Mouse (Mus musculus): ENCODE measurements around the gene Esam. TPM values are rescaled to one million over a fixed set of nuclear protein-coding genes. Genes with fewer than 3 reads are reported as not detected.

Esam gene
- polyA plus RNA-seq, 1 experiment from 2014 or later: 28.6 TPM

DNA sequence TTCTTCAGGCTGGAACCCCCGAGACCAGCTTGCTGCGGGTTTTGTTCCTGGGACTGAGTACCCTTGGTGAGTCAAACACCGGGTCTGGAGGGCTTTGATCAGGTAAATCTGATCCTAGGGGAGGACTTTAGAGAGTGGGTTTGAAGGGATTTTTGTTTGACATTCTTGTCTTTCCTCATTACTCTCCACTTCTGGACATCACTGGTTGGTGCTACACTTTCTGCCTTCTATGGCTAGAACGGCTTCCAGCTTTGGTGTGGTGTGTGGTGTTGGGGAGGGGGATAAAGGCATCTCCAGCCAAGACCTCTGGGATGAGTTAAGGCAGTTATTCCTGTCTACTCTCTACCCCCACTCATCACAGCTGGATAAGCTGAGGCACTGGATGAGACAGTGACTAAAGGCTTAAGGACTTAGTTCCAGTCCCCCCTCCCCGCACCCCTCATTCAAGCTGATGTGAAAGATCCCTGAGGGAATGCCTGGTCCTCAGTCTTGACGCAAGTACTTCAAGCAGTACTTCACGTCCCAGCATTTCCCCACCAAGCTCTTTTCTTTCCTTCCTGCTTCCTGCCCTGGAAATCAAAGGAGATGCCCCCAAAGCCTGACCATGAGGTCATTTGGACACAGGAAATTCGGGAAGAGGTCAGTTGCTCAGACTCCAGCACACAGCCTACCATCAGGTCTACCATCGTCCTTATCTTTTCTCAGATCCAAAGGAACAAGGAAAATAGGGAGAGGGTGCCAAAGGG is 520 bp downstream of the Esam start:
- no peak overlapping the region for H3K9ac ChIP-seq (ENCODE audit: low read depth, low read length)
- ATAC-seq: no peak
- H3K4me3 ChIP-seq (ENCODE audit: low read depth, low read length): peak overlapping the region; percentile 45
- H3K27me3 ChIP-seq (replicated peaks; ENCODE audit: control insufficient read depth, insufficient read depth, low read length): peaks cover 22% of the 10 kb centered on the region
- H3K36me3 ChIP-seq (ENCODE audit: control insufficient read depth, insufficient read depth): 0 out of 2 replicates have a peak, but pooled peaks cover 2% of the 10 kb centered on the region
- TF ChIP-seq CTCF (IDR thresholded peaks at IDR 0.05; ENCODE audit: low read depth): no peak
- no peaks in the 10 kb centered on the region for H3K9me3 ChIP-seq (ENCODE audit: control insufficient read depth)
- H3K4me2 ChIP-seq (replicated peaks; ENCODE audit: low read depth): peak overlapping the region; percentile 54; the same call in 1 of the 2 replicates
- 52% methylated on average over 9 of the region's 9 CpGs for WGBS
- peak overlapping the region; percentile 54; the same call in 1 of the 2 replicates for H3K27ac ChIP-seq (ENCODE audit: low read depth, low read length)
- H3K4me1 ChIP-seq (replicated peaks; ENCODE audit: control insufficient read depth, insufficient read depth, low read length): peaks cover 7% of the 10 kb centered on the region; the same call in 1 of the 2 replicates

DNA sequence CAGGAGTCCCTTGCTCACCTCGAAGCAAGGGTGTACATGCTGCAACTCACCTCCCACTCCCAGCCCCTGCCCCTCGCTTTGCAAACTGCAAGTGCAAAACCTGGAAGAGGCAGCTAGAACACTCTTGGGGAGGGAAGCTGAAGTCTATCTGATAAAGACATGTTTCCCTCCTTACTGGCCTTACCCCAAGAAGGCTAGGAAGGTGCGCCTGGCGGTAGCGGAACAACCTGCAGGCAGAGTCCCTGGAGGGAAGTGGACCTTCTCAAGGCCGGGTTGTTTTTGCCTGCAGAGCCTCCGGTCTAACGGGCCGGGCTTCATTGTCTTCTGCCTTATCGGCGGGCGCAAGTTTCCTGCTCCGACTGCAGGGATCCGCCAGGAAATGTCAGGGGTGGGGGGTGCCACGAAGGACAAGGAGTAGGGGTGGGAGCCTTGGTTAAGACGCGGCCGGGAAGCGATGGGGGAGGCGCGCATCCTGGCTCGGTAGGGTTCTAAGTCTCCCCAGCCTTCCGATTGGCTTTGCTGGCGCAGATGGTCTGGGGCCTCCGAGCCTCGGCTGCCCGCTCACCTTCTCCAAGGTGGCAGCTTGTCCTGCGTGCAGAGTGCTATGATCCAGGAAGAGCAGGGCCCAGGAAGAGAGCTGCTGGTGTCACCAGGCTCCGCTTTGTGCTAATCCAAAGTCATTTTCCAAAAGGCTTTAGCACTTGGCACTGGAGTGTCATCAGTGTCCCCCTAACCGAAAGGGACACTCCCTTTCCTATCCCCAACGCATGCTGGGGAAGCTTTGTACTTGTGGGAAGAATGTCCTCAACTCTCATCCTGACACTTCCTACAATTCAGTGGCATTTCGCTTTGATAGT is 2.4 kb downstream of the Esam start:
- H3K4me3 ChIP-seq (ENCODE audit: low read depth, low read length): peak overlapping the region; percentile 45
- peak overlapping the region; percentile 23; the same call in 1 of the 2 replicates for H3K9ac ChIP-seq (ENCODE audit: low read depth, low read length)
- ATAC-seq: peak; percentile 52
- peak; percentile 57 for TF ChIP-seq CTCF (IDR thresholded peaks at IDR 0.05; ENCODE audit: low read depth)
- WGBS: 4% methylated on average over 32 of the region's 32 CpGs
- H3K27ac ChIP-seq (ENCODE audit: low read depth, low read length): peak overlapping the region; percentile 54
- H3K36me3 ChIP-seq (ENCODE audit: control insufficient read depth, insufficient read depth): peaks cover 4% of the 10 kb centered on the region; the same call in 1 of the 2 replicates
- H3K27me3 ChIP-seq (replicated peaks; ENCODE audit: control insufficient read depth, insufficient read depth, low read length): peaks cover 22% of the 10 kb centered on the region
- peaks cover 7% of the 10 kb centered on the region; the same call in 1 of the 2 replicates for H3K4me1 ChIP-seq (replicated peaks; ENCODE audit: control insufficient read depth, insufficient read depth, low read length)
- peak overlapping the region; percentile 95 for H3K4me2 ChIP-seq (replicated peaks; ENCODE audit: low read depth)
- no peaks in the 10 kb centered on the region for H3K9me3 ChIP-seq (ENCODE audit: control insufficient read depth)

DNA sequence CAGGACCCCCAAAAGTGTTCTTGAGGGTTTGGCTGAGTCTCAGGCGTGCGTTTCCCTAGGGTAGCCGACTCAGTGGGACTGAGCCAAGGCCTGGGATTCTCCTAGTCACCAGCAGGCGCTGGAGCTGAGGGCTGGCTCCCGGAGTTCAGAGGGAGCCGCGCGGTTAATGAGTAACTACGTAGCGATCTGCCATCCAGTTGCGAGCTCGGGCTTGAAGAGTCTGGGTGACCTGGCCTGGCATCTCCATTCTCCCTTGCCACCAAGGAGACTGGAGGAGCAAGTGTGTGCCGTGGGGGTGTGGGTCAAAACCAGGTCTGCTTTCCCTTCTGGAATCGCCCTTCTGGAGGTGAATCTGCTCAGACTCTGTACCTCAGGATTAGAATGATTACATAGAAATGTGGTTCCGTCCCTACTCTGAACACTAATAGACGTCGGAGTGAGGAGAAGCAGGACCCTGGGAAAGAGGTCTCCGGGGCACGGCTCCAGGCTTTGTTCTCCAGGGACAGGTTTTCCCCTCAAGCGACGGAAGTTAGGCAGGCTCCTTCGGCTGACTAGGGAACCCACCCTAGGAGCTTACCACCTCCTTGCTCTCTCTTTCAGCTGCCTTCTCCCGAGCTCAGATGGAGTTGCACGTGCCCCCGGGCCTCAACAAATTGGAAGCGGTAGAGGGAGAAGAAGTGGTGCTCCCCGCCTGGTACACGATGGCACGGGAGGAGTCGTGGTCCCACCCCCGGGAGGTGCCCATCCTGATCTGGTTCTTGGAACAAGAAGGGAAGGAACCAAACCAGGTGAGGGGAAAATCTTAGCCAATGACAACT is 3.2 kb downstream of the Esam start:
- peak overlapping the region; percentile 45 for H3K4me3 ChIP-seq (ENCODE audit: low read depth, low read length)
- H3K9me3 ChIP-seq (ENCODE audit: control insufficient read depth): no peaks in the 10 kb centered on the region
- peak overlapping the region; percentile 23; the same call in 1 of the 2 replicates for H3K9ac ChIP-seq (ENCODE audit: low read depth, low read length)
- TF ChIP-seq CTCF (IDR thresholded peaks at IDR 0.05; ENCODE audit: low read depth): peak; percentile 76
- ATAC-seq: peak; percentile 93
- peaks cover 22% of the 10 kb centered on the region for H3K27me3 ChIP-seq (replicated peaks; ENCODE audit: control insufficient read depth, insufficient read depth, low read length)
- peaks cover 7% of the 10 kb centered on the region; the same call in 1 of the 2 replicates for H3K4me1 ChIP-seq (replicated peaks; ENCODE audit: control insufficient read depth, insufficient read depth, low read length)
- peak overlapping the region; percentile 54 for H3K27ac ChIP-seq (ENCODE audit: low read depth, low read length)
- 3% methylated on average over 31 of the region's 31 CpGs for WGBS
- H3K36me3 ChIP-seq (ENCODE audit: control insufficient read depth, insufficient read depth): peaks cover 4% of the 10 kb centered on the region; the same call in 1 of the 2 replicates
- H3K4me2 ChIP-seq (replicated peaks; ENCODE audit: low read depth): peak overlapping the region; percentile 95

DNA sequence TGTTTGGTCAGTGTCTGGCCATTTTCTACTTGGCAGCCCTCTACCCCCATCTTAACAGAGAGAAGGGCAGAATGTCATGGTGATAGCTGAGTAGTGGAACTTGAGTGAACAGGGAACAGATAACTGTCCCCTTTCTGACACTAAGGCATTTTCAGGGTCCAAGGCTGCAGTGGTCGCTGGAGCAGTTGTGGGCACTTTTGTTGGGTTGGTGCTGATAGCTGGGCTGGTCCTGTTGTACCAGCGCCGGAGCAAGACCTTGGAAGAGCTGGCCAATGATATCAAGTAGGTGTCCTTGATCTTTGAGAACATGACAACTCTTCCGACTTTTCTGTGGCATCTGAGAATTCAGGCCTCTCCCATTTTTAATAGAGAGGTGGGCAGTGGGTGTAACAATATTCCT is 9.0 kb downstream of the Esam start:
- no peak overlapping the region for H3K4me2 ChIP-seq (replicated peaks; ENCODE audit: low read depth)
- no peaks in the 10 kb centered on the region for H3K9me3 ChIP-seq (ENCODE audit: control insufficient read depth)
- no peaks in the 10 kb centered on the region for H3K4me1 ChIP-seq (replicated peaks; ENCODE audit: control insufficient read depth, insufficient read depth, low read length)
- ATAC-seq: no peak
- TF ChIP-seq CTCF (IDR thresholded peaks at IDR 0.05; ENCODE audit: low read depth): no peak
- no peaks in the 10 kb centered on the region for H3K27me3 ChIP-seq (replicated peaks; ENCODE audit: control insufficient read depth, insufficient read depth, low read length)
- peaks cover 7% of the 10 kb centered on the region; the same call in 1 of the 2 replicates for H3K36me3 ChIP-seq (ENCODE audit: control insufficient read depth, insufficient read depth)
- 87% methylated on average over 4 of the region's 4 CpGs for WGBS
- H3K27ac ChIP-seq (ENCODE audit: low read depth, low read length): no peak overlapping the region
- no peak overlapping the region for H3K9ac ChIP-seq (ENCODE audit: low read depth, low read length)
- no peak overlapping the region for H3K4me3 ChIP-seq (ENCODE audit: low read depth, low read length)

GRCm38 (mm10) chr9:37537658-37538250 is 9.9 kb downstream of the Esam start:
- Histone ChIP-seq H3K4me2 (replicated peaks; ENCODE audit: low read depth) (no peak overlapping the region), H3K4me1 (replicated peaks; ENCODE audit: control insufficient read depth, insufficient read depth, low read length) (no peaks in the 10 kb centered on the region), H3K9ac (ENCODE audit: low read depth, low read length) (no peak overlapping the region), H3K27me3 (replicated peaks; ENCODE audit: control insufficient read depth, insufficient read depth, low read length) (no peaks in the 10 kb centered on the region), H3K36me3 (ENCODE audit: control insufficient read depth, insufficient read depth) (peaks cover 7% of the 10 kb centered on the region; the same call in 1 of the 2 replicates), H3K4me3 (ENCODE audit: low read depth, low read length) (no peak overlapping the region), H3K9me3 (ENCODE audit: control insufficient read depth) (no peaks in the 10 kb centered on the region), H3K27ac (ENCODE audit: low read depth, low read length) (no peak overlapping the region)
- 81% methylated on average over 5 of the region's 5 CpGs for WGBS
- no peak for TF ChIP-seq CTCF (IDR thresholded peaks at IDR 0.05; ENCODE audit: low read depth)
- no peak for ATAC-seq
